Comparison of ENCODE assay signal across 22 mouse cellular contexts in genomic region chr4:63537602-63538001, GRCm38 (mm10). TPM values are rescaled to one million over a fixed set of nuclear protein-coding genes. Genes with fewer than 3 reads are reported as not detected.
DNase-seq lines count a peak whose midpoint lies in the region; ATAC-seq and TF ChIP-seq lines count a peak whose summit lies in the region.
"Had no signal": no experiment of that assay in that cellular context is flagged by ENCODE, and none has a peak within 500 bp of the region (broad histone marks: within the 10 kb centered on the region; RNA-seq: fewer than 3 reads in every experiment).

No protein-coding gene starts in this region.

- no peaks in the 10 kb centered on the region for H3K27me3 ChIP-seq in midbrain, embryonic 14.5 days (ENCODE audit: control insufficient read depth, insufficient read depth, low read length)
- H3K27me3 ChIP-seq in midbrain, embryonic 10.5 days (ENCODE audit: low read depth, poor library complexity, severe bottlenecking) = 0 out of 2 replicates have a peak, but pooled peaks cover 3% of the 10 kb centered on the region
- H3K27me3 ChIP-seq: embryonic facial prominence, embryonic 15.5 days; intestine, embryonic 15.5 days had no signal

- no peaks in the 10 kb centered on the region for H3K4me1 ChIP-seq in midbrain, embryonic 14.5 days (ENCODE audit: control insufficient read depth, insufficient read depth, low read length)
- peaks cover 27% of the 10 kb centered on the region for H3K4me1 ChIP-seq in midbrain, embryonic 10.5 days
- H3K4me1 ChIP-seq: embryonic facial prominence, embryonic 15.5 days; intestine, embryonic 15.5 days had no signal

- H3K9me3 ChIP-seq in midbrain, embryonic 14.5 days (ENCODE audit: control insufficient read depth, low read length) = no peaks in the 10 kb centered on the region
- H3K9me3 ChIP-seq in midbrain, embryonic 10.5 days (replicated peaks) = no peaks in the 10 kb centered on the region
- H3K9me3 ChIP-seq: embryonic facial prominence, embryonic 15.5 days; heart, embryonic 10.5 days; intestine, embryonic 15.5 days had no signal

- TF ChIP-seq CTCF in brain, embryonic 14.5 days (IDR thresholded peaks at IDR 0.05; ENCODE audit: borderline replicate concordance, extremely low read depth, insufficient read depth, insufficient read length) = no peak

- no peak overlapping the region for H3K4me2 ChIP-seq in midbrain, embryonic 14.5 days (ENCODE audit: low read length)
- H3K4me2 ChIP-seq: embryonic facial prominence, embryonic 15.5 days; intestine, embryonic 15.5 days had no signal

- H3K27ac ChIP-seq in midbrain, embryonic 14.5 days (replicated peaks; ENCODE audit: low read depth, low read length) = no peak overlapping the region
- no peak overlapping the region for H3K27ac ChIP-seq in midbrain, embryonic 10.5 days (replicated peaks)
- H3K27ac ChIP-seq: embryonic facial prominence, embryonic 15.5 days; heart, embryonic 10.5 days; intestine, embryonic 15.5 days had no signal

- TF ChIP-seq POLR2A in brain, embryonic 14.5 days (IDR thresholded peaks at IDR 0.05; ENCODE audit: borderline replicate concordance, extremely low read depth, insufficient read depth, insufficient read length, poor library complexity, severe bottlenecking) = no peak

- ATAC-seq in frontal cortex, adult (ENCODE audit: low TSS enrichment) = peak; percentile 36; the same call in 1 of the 2 replicates
- ATAC-seq in midbrain, embryonic 14.5 days (ENCODE audit: low FRiP score, low TSS enrichment) = no peak
- ATAC-seq: intestine, embryonic 15.5 days had no signal

- H3K36me3 ChIP-seq in midbrain, embryonic 14.5 days (ENCODE audit: control insufficient read depth, insufficient read depth, low read length) = no peaks in the 10 kb centered on the region
- H3K36me3 ChIP-seq in midbrain, embryonic 10.5 days = no peaks in the 10 kb centered on the region
- H3K36me3 ChIP-seq: embryonic facial prominence, embryonic 15.5 days; heart, embryonic 10.5 days; intestine, embryonic 15.5 days had no signal

- H3K9ac ChIP-seq in midbrain, embryonic 14.5 days (replicated peaks; ENCODE audit: low read length) = no peak overlapping the region
- H3K9ac ChIP-seq: embryonic facial prominence, embryonic 15.5 days; intestine, embryonic 15.5 days had no signal

- 78% methylated on average over 4 of the region's 4 CpGs for WGBS in midbrain, embryonic 14.5 days
- WGBS in midbrain, embryonic 10.5 days = 82% methylated on average over 4 of the region's 4 CpGs

- no peak overlapping the region for H3K4me3 ChIP-seq in midbrain, embryonic 14.5 days (replicated peaks; ENCODE audit: low read depth, low read length)
- H3K4me3 ChIP-seq in midbrain, embryonic 10.5 days = no peak overlapping the region
- H3K4me3 ChIP-seq: embryonic facial prominence, embryonic 15.5 days; erythroblast, embryonic 14.5 days; heart, embryonic 10.5 days; intestine, embryonic 15.5 days had no signal

- no peak for DNase-seq in frontal cortex, postnatal 25 days (ENCODE audit: low spot score in 2 of 2)
- peak; percentile 32 for DNase-seq in midbrain, embryonic 14.5 days
- DNase-seq in midbrain, embryonic 10.5 days (ENCODE audit: low spot score) = no peak
- DNase-seq in brain, adult 2 months (ENCODE audit: low read depth, low spot score) = peak; percentile 50
- DNase-seq in brain, embryonic 14.5 days (ENCODE audit: low read depth) = peak; percentile 34
- no peak for DNase-seq in kidney, adult 11 months
- DNase-seq in layer of hippocampus, adult 9-11 months = no peak
- DNase-seq: adrenal gland, adult 2 months; adrenal gland, postnatal 25 days; cerebellum, adult 11 months; cerebellum, adult 8-10 months; cerebellum, postnatal 14 days; embryo, embryonic 11 days; gastrocnemius, postnatal 10 days; heart, adult 18-20 months; heart, postnatal 10 days; heart, postnatal 4 days had no signal

RNA-seq across cellular contexts. Expression of gene Atp6v1g1, which starts 7.0 kb away (rescaled TPM):
- 451 and 485 TPM in 2 replicates for polyA plus RNA-seq in midbrain, embryonic 14.5 days (2014; fragmentation: Nextera tagmentation; extraction: Ambion mirVana)
- polyA plus RNA-seq in midbrain, embryonic 10.5 days (2016; fragmentation: Nextera tagmentation; extraction: Ambion mirVana) = 290 and 319 TPM in 2 replicates
- polyA plus RNA-seq in brain, embryonic 14.5 days (2012; rRNA removed) = 190 and 216 TPM in 2 replicates

RNA-seq across cellular contexts. Expression of gene Tmem268, which starts 21.0 kb away (rescaled TPM):
- polyA plus RNA-seq in midbrain, embryonic 14.5 days (2014; fragmentation: Nextera tagmentation; extraction: Ambion mirVana) = 3.7 and 4.0 TPM in 2 replicates
- polyA plus RNA-seq in midbrain, embryonic 10.5 days (2016; fragmentation: Nextera tagmentation; extraction: Ambion mirVana) = 9.7 and 10.0 TPM in 2 replicates
- polyA plus RNA-seq in brain, embryonic 14.5 days (2012; rRNA removed) = 5.2 and 5.3 TPM in 2 replicates

RNA-seq across cellular contexts. Expression of gene Whrn, which starts 41.8 kb away (rescaled TPM):
- 7.8 and 8.0 TPM in 2 replicates for polyA plus RNA-seq in midbrain, embryonic 14.5 days (2014; fragmentation: Nextera tagmentation; extraction: Ambion mirVana)
- 8.6 and 8.8 TPM in 2 replicates for polyA plus RNA-seq in midbrain, embryonic 10.5 days (2016; fragmentation: Nextera tagmentation; extraction: Ambion mirVana)
- 28.2 and 30.9 TPM in 2 replicates for polyA plus RNA-seq in brain, embryonic 14.5 days (2012; rRNA removed)

Comparison
In these comparisons a context has a peak if more than half of its experiments do, and no peak if none do; other contexts are left out.
1. DNase-seq: peak in midbrain, embryonic 14.5 days (single experiment), brain, adult 2 months (single experiment) and brain, embryonic 14.5 days (single experiment); none in frontal cortex, postnatal 25 days (0 of 2), midbrain, embryonic 10.5 days (single experiment), kidney, adult 11 months (single experiment) and layer of hippocampus, adult 9-11 months (single experiment).